Comparison of ENCODE assay signal across 10 mouse cellular contexts in genomic region chr12:70752911-70753290, GRCm38 (mm10).
A peak's percentile ranks its signal among the peaks of the same experiment; 100 is the strongest.
DNase-seq lines count a peak whose midpoint lies in the region; ATAC-seq and TF ChIP-seq lines count a peak whose summit lies in the region.
"Had no signal": no experiment of that assay in that cellular context is flagged by ENCODE, and none has a peak within 500 bp of the region (broad histone marks: within the 10 kb centered on the region; RNA-seq: fewer than 3 reads in every experiment).

No protein-coding gene starts in this region.

- H3K36me3 ChIP-seq in kidney, postnatal 0 days (ENCODE audit: insufficient read depth, low read length) = no peaks in the 10 kb centered on the region
- no peaks in the 10 kb centered on the region for H3K36me3 ChIP-seq in embryonic facial prominence, embryonic 13.5 days
- no peaks in the 10 kb centered on the region for H3K36me3 ChIP-seq in hindbrain, embryonic 12.5 days
- no peaks in the 10 kb centered on the region for H3K36me3 ChIP-seq in midbrain, embryonic 15.5 days (replicated peaks)
- H3K36me3 ChIP-seq in liver, postnatal 0 days (replicated peaks; ENCODE audit: insufficient read depth, low read length) = no peaks in the 10 kb centered on the region
- H3K36me3 ChIP-seq: liver, embryonic 15.5 days had no signal

- 39% methylated on average over 4 of the region's 4 CpGs for WGBS in kidney, postnatal 0 days
- 29% methylated on average over 4 of the region's 4 CpGs for WGBS in embryonic facial prominence, embryonic 13.5 days
- whole genome bisulfite sequencing in hindbrain, embryonic 12.5 days = 58% methylated on average over 4 of the region's 4 CpGs
- WGBS in midbrain, embryonic 15.5 days = 64% methylated on average over 4 of the region's 4 CpGs
- 69% methylated on average over 4 of the region's 4 CpGs for WGBS in liver, postnatal 0 days (ENCODE audit: insufficient replicate concordance)

- no peak for TF ChIP-seq EP300 in liver, postnatal 0 days (IDR thresholded peaks at IDR 0.05; ENCODE audit: low read depth)

- no peaks in the 10 kb centered on the region for H3K27me3 ChIP-seq in kidney, postnatal 0 days (ENCODE audit: insufficient read depth, low read length)
- no peaks in the 10 kb centered on the region for H3K27me3 ChIP-seq in embryonic facial prominence, embryonic 13.5 days
- H3K27me3 ChIP-seq in hindbrain, embryonic 12.5 days = no peaks in the 10 kb centered on the region
- no peaks in the 10 kb centered on the region for H3K27me3 ChIP-seq in midbrain, embryonic 15.5 days (replicated peaks)
- H3K27me3 ChIP-seq in liver, postnatal 0 days (ENCODE audit: insufficient read depth, low read length) = no peaks in the 10 kb centered on the region
- H3K27me3 ChIP-seq: liver, embryonic 15.5 days had no signal

- H3K27ac ChIP-seq in kidney, postnatal 0 days = peak overlapping the region; percentile 42; the same call in 1 of the 2 replicates
- peak overlapping the region; percentile 94 for H3K27ac ChIP-seq in embryonic facial prominence, embryonic 13.5 days
- peak overlapping the region; percentile 78 for H3K27ac ChIP-seq in hindbrain, embryonic 12.5 days
- peak overlapping the region; percentile 4; the same call in 1 of the 2 replicates for H3K27ac ChIP-seq in midbrain, embryonic 15.5 days
- H3K27ac ChIP-seq in liver, postnatal 0 days (ENCODE audit: low read depth) = no peak overlapping the region
- H3K27ac ChIP-seq: liver, embryonic 15.5 days had no signal

- H3K4me1 ChIP-seq in kidney, postnatal 0 days (replicated peaks; ENCODE audit: insufficient read depth, low read length) = peaks cover 4% of the 10 kb centered on the region; the same call in 1 of the 2 replicates
- H3K4me1 ChIP-seq in embryonic facial prominence, embryonic 13.5 days = peaks cover 45% of the 10 kb centered on the region
- peaks cover 11% of the 10 kb centered on the region for H3K4me1 ChIP-seq in hindbrain, embryonic 12.5 days
- H3K4me1 ChIP-seq in midbrain, embryonic 15.5 days = peaks cover 12% of the 10 kb centered on the region
- H3K4me1 ChIP-seq in liver, postnatal 0 days (ENCODE audit: insufficient read depth) = no peaks in the 10 kb centered on the region
- H3K4me1 ChIP-seq: liver, embryonic 15.5 days had no signal

- no peak for TF ChIP-seq CTCF in kidney, postnatal 0 days (IDR thresholded peaks at IDR 0.05; ENCODE audit: low read depth)
- no peak for TF ChIP-seq CTCF in liver, postnatal 0 days (IDR thresholded peaks at IDR 0.05; ENCODE audit: low read depth)

- no peak overlapping the region for H3K9ac ChIP-seq in kidney, postnatal 0 days (ENCODE audit: low read depth, low read length)
- peak overlapping the region; percentile 37; the same call in 1 of the 2 replicates for H3K9ac ChIP-seq in embryonic facial prominence, embryonic 13.5 days
- no peak overlapping the region for H3K9ac ChIP-seq in hindbrain, embryonic 12.5 days
- H3K9ac ChIP-seq in midbrain, embryonic 15.5 days = no peak overlapping the region
- H3K9ac ChIP-seq in liver, postnatal 0 days (replicated peaks) = no peak overlapping the region
- H3K9ac ChIP-seq: liver, embryonic 15.5 days had no signal

- no peak for ATAC-seq in kidney, postnatal 0 days (replicated peaks; ENCODE audit: low FRiP score, low read depth)
- ATAC-seq in embryonic facial prominence, embryonic 13.5 days (ENCODE audit: insufficient number of reproducible peaks, insufficient read depth, low FRiP score, low TSS enrichment, low read depth) = no peak
- ATAC-seq in hindbrain, embryonic 12.5 days (ENCODE audit: low FRiP score) = 0 out of 2 replicates have a peak, but pooled peaks have one; percentile 38
- ATAC-seq in midbrain, embryonic 15.5 days (replicated peaks) = 0 out of 2 replicates have a peak, but pooled peaks have one; percentile 11
- ATAC-seq in liver, postnatal 0 days = no peak

- no peak overlapping the region for H3K4me3 ChIP-seq in kidney, postnatal 0 days (replicated peaks; ENCODE audit: low read depth, low read length)
- no peak overlapping the region for H3K4me3 ChIP-seq in embryonic facial prominence, embryonic 13.5 days
- no peak overlapping the region for H3K4me3 ChIP-seq in hindbrain, embryonic 12.5 days
- H3K4me3 ChIP-seq in midbrain, embryonic 15.5 days = no peak overlapping the region
- no peak overlapping the region for H3K4me3 ChIP-seq in liver, postnatal 0 days (ENCODE audit: low read depth, low read length)
- H3K4me3 ChIP-seq: liver, embryonic 15.5 days had no signal

- peak; percentile 24 for DNase-seq in kidney, postnatal 0 days (ENCODE audit: low spot score)
- no peak for DNase-seq in kidney, postnatal 14 days
- DNase-seq in layer of hippocampus, adult 9-11 months = no peak
- DNase-seq in liver, postnatal 0 days = no peak
- no peak for DNase-seq in gastrocnemius, postnatal 25 days
- DNase-seq: adrenal gland, postnatal 36 days had no signal

- H3K9me3 ChIP-seq in kidney, postnatal 0 days (replicated peaks; ENCODE audit: low read length) = no peaks in the 10 kb centered on the region
- no peaks in the 10 kb centered on the region for H3K9me3 ChIP-seq in embryonic facial prominence, embryonic 13.5 days
- H3K9me3 ChIP-seq in hindbrain, embryonic 12.5 days (replicated peaks) = no peaks in the 10 kb centered on the region
- H3K9me3 ChIP-seq in midbrain, embryonic 15.5 days = no peaks in the 10 kb centered on the region
- H3K9me3 ChIP-seq in liver, postnatal 0 days (ENCODE audit: low read length) = no peaks in the 10 kb centered on the region
- H3K9me3 ChIP-seq: liver, embryonic 15.5 days had no signal

- H3K4me2 ChIP-seq in kidney, postnatal 0 days (ENCODE audit: low read length) = no peak overlapping the region
- peak overlapping the region; percentile 43 for H3K4me2 ChIP-seq in embryonic facial prominence, embryonic 13.5 days
- H3K4me2 ChIP-seq in hindbrain, embryonic 12.5 days (replicated peaks) = 0 out of 2 replicates have a peak overlapping the region, but pooled peaks have one; percentile 25
- no peak overlapping the region for H3K4me2 ChIP-seq in midbrain, embryonic 15.5 days
- no peak overlapping the region for H3K4me2 ChIP-seq in liver, postnatal 0 days (ENCODE audit: low read depth, low read length)
- H3K4me2 ChIP-seq: liver, embryonic 15.5 days had no signal

Comparison
In these comparisons a context has a peak if more than half of its experiments do, and no peak if none do; other contexts are left out.
1. ATAC-seq: peak in hindbrain, embryonic 12.5 days (single experiment) and midbrain, embryonic 15.5 days (single experiment); none in kidney, postnatal 0 days (single experiment), embryonic facial prominence, embryonic 13.5 days (single experiment) and liver, postnatal 0 days (single experiment).
2. H3K4me2 ChIP-seq: peak in embryonic facial prominence, embryonic 13.5 days (single experiment) and hindbrain, embryonic 12.5 days (single experiment); none in kidney, postnatal 0 days (single experiment), midbrain, embryonic 15.5 days (single experiment) and liver, postnatal 0 days (single experiment).